Mouse (Mus musculus): Measurements from ENCODE around the gene Gstp3. TPM values are rescaled to one million over a fixed set of nuclear protein-coding genes. Genes with fewer than 3 reads are reported as not detected.
"Not testable (repeated sequence)": the region's sequence is repeated elsewhere in the genome, so short reads cannot be mapped to it uniquely, and the experiment has no call there.

The Gstp3 gene
- total and polyA plus RNA-seq, 2 experiments from 2014 or later: not detected

DNA sequence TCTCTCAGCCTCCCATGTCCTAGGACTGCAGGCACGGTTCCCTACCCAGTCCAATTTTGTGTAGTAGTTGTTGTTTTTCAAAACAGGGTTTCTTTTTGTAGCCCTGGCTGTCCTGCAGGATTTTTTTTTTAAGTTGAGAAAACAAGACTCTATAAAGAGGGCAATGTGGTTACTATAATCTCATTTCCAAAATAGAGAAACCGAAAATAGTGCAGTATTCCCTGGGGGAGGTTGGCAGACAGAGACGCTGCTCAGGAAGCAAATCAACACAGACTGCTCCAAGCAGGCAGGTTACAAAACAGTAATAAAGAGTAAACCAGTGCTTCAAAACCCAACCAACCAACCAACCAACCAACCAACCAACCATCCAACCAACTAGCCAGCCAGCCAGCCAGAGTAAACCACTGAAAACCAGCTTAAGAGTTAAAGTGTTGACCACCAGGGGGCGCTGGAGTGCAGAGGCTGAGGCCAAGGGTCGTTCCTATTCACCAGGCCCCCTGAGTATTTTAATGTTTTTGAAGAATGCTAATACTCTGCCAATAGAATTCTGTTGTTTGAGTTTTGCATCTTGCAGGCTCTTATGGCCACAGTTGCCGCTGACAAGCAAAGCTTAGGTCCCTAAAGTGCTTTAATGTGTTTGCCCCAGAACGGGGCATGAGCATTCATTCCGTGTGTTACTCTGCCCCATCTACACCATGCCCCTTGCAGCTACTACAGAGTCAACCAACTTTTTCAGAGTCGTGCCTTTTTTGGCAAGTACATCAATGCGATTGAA lies 7.4 kb downstream of the Gstp3 start:
- peak; percentile 82 for TF ChIP-seq CTCF (IDR thresholded peaks at IDR 0.05; ENCODE audit: low read depth)
- no peak for TF ChIP-seq EP300 (IDR thresholded peaks at IDR 0.05; ENCODE audit: low read depth)
- Histone ChIP-seq H3K9ac (replicated peaks; ENCODE audit: low read depth, low read length) (no peak overlapping the region), H3K4me1 (ENCODE audit: control insufficient read depth, insufficient read depth) (no peaks in the 10 kb centered on the region), H3K9me3 (replicated peaks; ENCODE audit: control insufficient read depth, low read length) (no peaks in the 10 kb centered on the region), H3K36me3 (replicated peaks; ENCODE audit: control insufficient read depth, insufficient read depth, low read length) (no peaks in the 10 kb centered on the region), H3K4me2 (ENCODE audit: low read depth, low read length) (no peak overlapping the region), H3K27me3 (ENCODE audit: control insufficient read depth, insufficient read depth, low read length) (no peaks in the 10 kb centered on the region), H3K4me3 (ENCODE audit: low read depth, low read length) (no peak overlapping the region), H3K27ac (ENCODE audit: low read depth) (no peak overlapping the region)
- DNase-seq (ENCODE audit: low spot score) (no peak), ATAC-seq (ENCODE audit: insufficient read depth, low read depth) (no peak)
- 42% methylated on average over 10 of the region's 10 CpGs for WGBS

GRCm38 (mm10) chr19:4051016-4051415 lies 8.4 kb downstream of the Gstp3 start:
- no peaks in the 10 kb centered on the region for H3K36me3 ChIP-seq (replicated peaks; ENCODE audit: control insufficient read depth, insufficient read depth, low read length)
- no peak for DNase-seq (ENCODE audit: low spot score)
- no peaks in the 10 kb centered on the region for H3K27me3 ChIP-seq (ENCODE audit: control insufficient read depth, insufficient read depth, low read length)
- no peaks in the 10 kb centered on the region for H3K4me1 ChIP-seq (ENCODE audit: control insufficient read depth, insufficient read depth)
- H3K27ac ChIP-seq (ENCODE audit: low read depth): no peak overlapping the region
- no peak for ATAC-seq (ENCODE audit: insufficient read depth, low read depth)
- no peak overlapping the region for H3K9ac ChIP-seq (replicated peaks; ENCODE audit: low read depth, low read length)
- H3K9me3 ChIP-seq (replicated peaks; ENCODE audit: control insufficient read depth, low read length): no peaks in the 10 kb centered on the region
- WGBS: 91% methylated on average over 5 of the region's 5 CpGs
- TF ChIP-seq CTCF (IDR thresholded peaks at IDR 0.05; ENCODE audit: low read depth) (no peak), EP300 (IDR thresholded peaks at IDR 0.05; ENCODE audit: low read depth) (no peak)
- H3K4me2 ChIP-seq (ENCODE audit: low read depth, low read length): no peak overlapping the region
- no peak overlapping the region for H3K4me3 ChIP-seq (ENCODE audit: low read depth, low read length)

DNA sequence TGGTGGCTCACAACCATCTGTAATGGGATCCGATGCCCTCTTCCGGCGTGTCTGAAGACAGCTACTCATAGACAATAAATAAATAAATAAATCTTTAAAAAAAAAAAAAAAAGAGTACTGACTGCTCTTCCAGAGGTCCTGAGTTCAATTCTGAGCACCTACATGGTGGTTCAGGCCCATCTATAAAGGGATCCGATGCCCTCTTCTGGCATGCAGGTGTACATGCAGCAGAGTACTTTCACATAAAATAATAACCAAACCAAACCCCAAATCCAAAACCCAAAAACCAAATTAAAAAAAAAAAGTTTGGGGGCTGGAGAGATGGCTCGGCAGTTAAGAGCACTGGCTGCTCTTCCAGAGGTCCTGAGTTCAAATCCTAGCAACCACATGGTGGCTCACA lies 10.3 kb downstream of the Gstp3 start:
- 0 out of 2 replicates have a peak, but pooled peaks have one; percentile 4 for TF ChIP-seq CTCF (IDR thresholded peaks at IDR 0.05; ENCODE audit: low read depth)
- H3K27ac ChIP-seq (ENCODE audit: low read depth); H3K9me3 ChIP-seq (replicated peaks; ENCODE audit: control insufficient read depth, low read length); H3K27me3 ChIP-seq (ENCODE audit: control insufficient read depth, insufficient read depth, low read length); ATAC-seq (ENCODE audit: insufficient read depth, low read depth); H3K4me3 ChIP-seq (ENCODE audit: low read depth, low read length); H3K4me2 ChIP-seq (ENCODE audit: low read depth, low read length); H3K36me3 ChIP-seq (replicated peaks; ENCODE audit: control insufficient read depth, insufficient read depth, low read length); H3K4me1 ChIP-seq (ENCODE audit: control insufficient read depth, insufficient read depth); DNase-seq (ENCODE audit: low spot score); H3K9ac ChIP-seq (replicated peaks; ENCODE audit: low read depth, low read length): not testable (repeated sequence)
- 83% methylated on average over 5 of the region's 5 CpGs for WGBS

DNA sequence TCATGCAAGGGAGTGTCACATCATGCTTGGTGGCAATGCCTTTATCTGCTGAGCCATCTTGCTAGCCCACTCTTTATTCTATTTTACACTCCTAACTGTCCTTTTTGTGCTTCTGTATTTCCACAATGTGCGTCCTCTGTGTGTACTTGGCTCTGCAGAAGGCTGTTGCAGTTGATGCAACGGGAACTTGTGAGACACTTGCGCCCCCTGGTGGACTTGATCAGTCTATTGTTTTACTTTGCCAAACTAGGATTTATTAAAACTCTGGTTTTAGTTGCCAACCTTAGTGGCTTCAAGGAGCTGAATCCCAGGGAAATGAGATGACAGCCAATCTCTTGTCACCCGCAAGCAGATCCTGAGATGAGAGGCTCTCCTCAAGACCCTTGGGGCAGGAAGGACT lies 11.5 kb downstream of the Gstp3 start:
- DNase-seq (ENCODE audit: low spot score) (no peak), ATAC-seq (ENCODE audit: insufficient read depth, low read depth) (no peak)
- H3K27ac ChIP-seq (ENCODE audit: low read depth): no peak overlapping the region
- H3K36me3 ChIP-seq (replicated peaks; ENCODE audit: control insufficient read depth, insufficient read depth, low read length): no peaks in the 10 kb centered on the region
- 25% methylated on average over 4 of the region's 4 CpGs for WGBS
- H3K4me1 ChIP-seq (ENCODE audit: control insufficient read depth, insufficient read depth): no peaks in the 10 kb centered on the region
- no peak overlapping the region for H3K4me2 ChIP-seq (ENCODE audit: low read depth, low read length)
- no peaks in the 10 kb centered on the region for H3K27me3 ChIP-seq (ENCODE audit: control insufficient read depth, insufficient read depth, low read length)
- peak; percentile 78 for TF ChIP-seq CTCF (IDR thresholded peaks at IDR 0.05; ENCODE audit: low read depth)
- TF ChIP-seq EP300 (IDR thresholded peaks at IDR 0.05; ENCODE audit: low read depth): no peak
- no peaks in the 10 kb centered on the region for H3K9me3 ChIP-seq (replicated peaks; ENCODE audit: control insufficient read depth, low read length)
- no peak overlapping the region for H3K9ac ChIP-seq (replicated peaks; ENCODE audit: low read depth, low read length)
- H3K4me3 ChIP-seq (ENCODE audit: low read depth, low read length): no peak overlapping the region

GRCm38 (mm10) chr19:4046866-4047254 lies 12.5 kb downstream of the Gstp3 start:
- no peak for ATAC-seq (ENCODE audit: insufficient read depth, low read depth)
- H3K4me3 ChIP-seq (ENCODE audit: low read depth, low read length): no peak overlapping the region
- no peaks in the 10 kb centered on the region for H3K27me3 ChIP-seq (ENCODE audit: control insufficient read depth, insufficient read depth, low read length)
- TF ChIP-seq CTCF (IDR thresholded peaks at IDR 0.05; ENCODE audit: low read depth): no peak
- TF ChIP-seq EP300 (IDR thresholded peaks at IDR 0.05; ENCODE audit: low read depth): no peak
- H3K4me2 ChIP-seq (ENCODE audit: low read depth, low read length): no peak overlapping the region
- no peaks in the 10 kb centered on the region for H3K9me3 ChIP-seq (replicated peaks; ENCODE audit: control insufficient read depth, low read length)
- DNase-seq (ENCODE audit: low spot score): no peak
- H3K9ac ChIP-seq (replicated peaks; ENCODE audit: low read depth, low read length): no peak overlapping the region
- no peaks in the 10 kb centered on the region for H3K4me1 ChIP-seq (ENCODE audit: control insufficient read depth, insufficient read depth)
- H3K27ac ChIP-seq (ENCODE audit: low read depth): no peak overlapping the region
- WGBS: 81% methylated on average over 8 of the region's 8 CpGs
- no peaks in the 10 kb centered on the region for H3K36me3 ChIP-seq (replicated peaks; ENCODE audit: control insufficient read depth, insufficient read depth, low read length)
